Mouse (Mus musculus) stomach, embryonic 14.5 days (tissue): ENCODE measurements around the gene Wnt5b. TPM values are rescaled to one million over a fixed set of nuclear protein-coding genes. Genes with fewer than 3 reads are reported as not detected.

Experiments
- ATAC-seq: fragments of 200-750 bp; cut with Nextera tagmentation; 2 replicates; pipeline ENCODE4 v1.8.0; 2017; ENCODE audit warnings: low read depth, moderate TSS enrichment; ENCODE audit not compliant: insufficient number of reproducible peaks, insufficient read depth, low FRiP score
- H3K27ac ChIP-seq: fragments of 300-500 bp; sonication (generic); 2 replicates; pipeline ENCODE4 v1.5.1; 2014; ENCODE audit warnings: mild to moderate bottlenecking, low read length, moderate library complexity, mixed read lengths
- H3K27me3 ChIP-seq: fragments of 300-500 bp; sonication (generic); 2 replicates; pipeline ENCODE4 v1.6.1; 2014; ENCODE audit warnings: low read length, control low read depth, mixed read lengths; ENCODE audit not compliant: control insufficient read depth, insufficient read depth
- H3K36me3 ChIP-seq: fragments of 300-500 bp; sonication (generic); 2 replicates; pipeline ENCODE4 v1.6.1; 2014; ENCODE audit warnings: mild to moderate bottlenecking, control low read depth, low read length, moderate library complexity, mixed read lengths; ENCODE audit not compliant: control insufficient read depth, insufficient read depth
- H3K4me1 ChIP-seq: fragments of 300-500 bp; sonication (generic); 2 replicates; pipeline ENCODE4 v1.6.1; 2014; ENCODE audit warnings: low read length, control low read depth, mixed read lengths; ENCODE audit not compliant: control insufficient read depth, insufficient read depth
- H3K4me2 ChIP-seq: fragments of 300-500 bp; sonication (generic); replicated peaks from 2 replicates; pipeline ENCODE4 v1.6.1; 2014; ENCODE audit warnings: low read depth, low read length, control low read depth
- H3K4me3 ChIP-seq: fragments of 300-500 bp; sonication (generic); 2 replicates; pipeline ENCODE4 v1.5.1; 2014; ENCODE audit warnings: low read depth, low read length, control low read depth
- H3K9ac ChIP-seq: fragments of 300-500 bp; sonication (generic); replicated peaks from 2 replicates; pipeline ENCODE4 v1.6.1; 2014; ENCODE audit warnings: low read depth, mild to moderate bottlenecking, control low read depth, low read length, moderate library complexity, mixed read lengths
- H3K9me3 ChIP-seq: fragments of 300-500 bp; sonication (generic); 2 replicates; pipeline ENCODE4 v1.6.1; 2016; ENCODE audit warnings: low read depth, low read length, control low read depth; ENCODE audit not compliant: control insufficient read depth
- WGBS: fragments of 180-500 bp; shearing (Covaris S2); extraction: QIAGEN DNeasy Blood & Tissue Kit; methylation state at CpG from one replicate; pipeline ENCODE4 v1.1.7; 2014; 5-methylcytosine and 5-hydroxymethylcytosine counted together
- polyA plus RNA-seq: library from polyadenylated mRNA; unstranded; fragments of >200 nt; fragmentation: Nextera tagmentation; extraction: Ambion mirVana; gene quantifications from 2 replicates; pipeline ENCODE4 v1.2.1, GENCODE M21; 2014

The Wnt5b gene
- polyA plus RNA-seq: 11.6 and 13.5 TPM in 2 replicates

- Histone ChIP-seq H3K4me3 (peak within 1 kb of the TSS; percentile 79), H3K9ac (peak within 1 kb of the TSS; percentile 61), H3K4me2 (peak within 1 kb of the TSS; percentile 87), H3K27ac (no peak within 1 kb of the TSS), H3K27me3 (no peaks in the 10 kb centered on the region), H3K36me3 (no peaks in the 10 kb centered on the region), H3K9me3 (no peaks in the 10 kb centered on the region), H3K4me1 (no peaks in the 10 kb centered on the region)
- ATAC-seq: peak; percentile 54
- under 1% methylated on average over 98 of the region's 120 CpGs for WGBS
Measured at GRCm38 (mm10) chr6:119543803-119544517, at the start of gene Wnt5b. Gene Wnt5b (minus strand): TSS chr6:119544347.

- Histone ChIP-seq H3K4me2 (no peak overlapping the region), H3K4me1 (0 out of 2 replicates have a peak, but pooled peaks cover 3% of the 10 kb centered on the region), H3K27me3 (no peaks in the 10 kb centered on the region), H3K9me3 (no peaks in the 10 kb centered on the region), H3K27ac (no peak overlapping the region; the same call in 1 of the 2 replicates), H3K4me3 (no peak overlapping the region), H3K36me3 (no peaks in the 10 kb centered on the region), H3K9ac (no peak overlapping the region)
- ATAC-seq: no peak
- 57% methylated on average over 2 of the region's 2 CpGs for WGBS
Measured at GRCm38 (mm10) chr6:119590872-119591271, 46.7 kb upstream of the Wnt5b start.

- Histone ChIP-seq H3K4me1 (peaks cover 4% of the 10 kb centered on the region; the same call in 1 of the 2 replicates), H3K36me3 (no peaks in the 10 kb centered on the region), H3K27ac (no peak overlapping the region), H3K4me3 (no peak overlapping the region), H3K4me2 (no peak overlapping the region), H3K9ac (no peak overlapping the region), H3K27me3 (no peaks in the 10 kb centered on the region), H3K9me3 (no peaks in the 10 kb centered on the region)
- no peak for ATAC-seq
- 75% methylated on average over 2 of the region's 2 CpGs for WGBS
Measured at GRCm38 (mm10) chr6:119587897-119588296, 43.8 kb upstream of the Wnt5b start.

GRCm38 (mm10) chr6:119587454-119587853 is 43.3 kb upstream of the Wnt5b start:
- ATAC-seq: no peak
- no peak overlapping the region for H3K4me2 ChIP-seq
- H3K4me1 ChIP-seq: peaks cover 4% of the 10 kb centered on the region; the same call in 1 of the 2 replicates
- no peaks in the 10 kb centered on the region for H3K9me3 ChIP-seq
- H3K4me3 ChIP-seq: no peak overlapping the region
- no peaks in the 10 kb centered on the region for H3K27me3 ChIP-seq
- no peak overlapping the region for H3K9ac ChIP-seq
- H3K27ac ChIP-seq: no peak overlapping the region
- no peaks in the 10 kb centered on the region for H3K36me3 ChIP-seq

GRCm38 (mm10) chr6:119585652-119586375 is 41.7 kb upstream of the Wnt5b start:
- H3K9me3 ChIP-seq: no peaks in the 10 kb centered on the region
- peak; percentile 53; the same call in 1 of the 2 replicates for ATAC-seq
- no peak overlapping the region for H3K4me2 ChIP-seq
- no peak overlapping the region for H3K4me3 ChIP-seq
- H3K36me3 ChIP-seq: no peaks in the 10 kb centered on the region
- H3K27me3 ChIP-seq: no peaks in the 10 kb centered on the region
- 65% methylated on average over 5 of the region's 5 CpGs for WGBS
- H3K9ac ChIP-seq: no peak overlapping the region
- H3K4me1 ChIP-seq: peaks cover 4% of the 10 kb centered on the region; the same call in 1 of the 2 replicates
- no peak overlapping the region for H3K27ac ChIP-seq

GRCm38 (mm10) chr6:119584061-119584460 is 39.9 kb upstream of the Wnt5b start:
- no peak overlapping the region for H3K27ac ChIP-seq

GRCm38 (mm10) chr6:119583165-119583564 is 39.0 kb upstream of the Wnt5b start:
- no peaks in the 10 kb centered on the region for H3K27me3 ChIP-seq
- ATAC-seq: no peak
- no peaks in the 10 kb centered on the region for H3K36me3 ChIP-seq
- H3K4me3 ChIP-seq: no peak overlapping the region
- H3K9ac ChIP-seq: no peak overlapping the region
- WGBS: 74% methylated on average over 5 of the region's 5 CpGs
- no peaks in the 10 kb centered on the region for H3K9me3 ChIP-seq
- H3K4me1 ChIP-seq: peaks cover 11% of the 10 kb centered on the region; the same call in 1 of the 2 replicates
- H3K27ac ChIP-seq: no peak overlapping the region
- no peak overlapping the region for H3K4me2 ChIP-seq

More at GRCm38 (mm10) chr6:119584061-119584460, 39.9 kb upstream of the Wnt5b start:
- Histone ChIP-seq H3K4me3 (no peak overlapping the region), H3K9me3 (no peaks in the 10 kb centered on the region), H3K9ac (no peak overlapping the region), H3K36me3 (no peaks in the 10 kb centered on the region), H3K4me1 (peaks cover 4% of the 10 kb centered on the region; the same call in 1 of the 2 replicates), H3K27me3 (no peaks in the 10 kb centered on the region), H3K4me2 (no peak overlapping the region)
- ATAC-seq: no peak
- 55% methylated on average over 1 of the region's 1 CpGs for WGBS

GRCm38 (mm10) chr6:119576706-119577105 is 32.6 kb upstream of the Wnt5b start:
- no peak for ATAC-seq
- Histone ChIP-seq H3K4me3 (no peak overlapping the region), H3K36me3 (peaks cover 14% of the 10 kb centered on the region; the same call in 1 of the 2 replicates), H3K9ac (no peak overlapping the region), H3K4me2 (no peak overlapping the region), H3K4me1 (peaks cover 8% of the 10 kb centered on the region; the same call in 1 of the 2 replicates), H3K27ac (no peak overlapping the region), H3K9me3 (no peaks in the 10 kb centered on the region), H3K27me3 (no peaks in the 10 kb centered on the region)
- WGBS: 89% methylated on average over 4 of the region's 4 CpGs
